Mouse (Mus musculus) intestine, embryonic 15.5 days (tissue): ENCODE results near the gene Gab1. TPM values are rescaled to one million over a fixed set of nuclear protein-coding genes. Genes with fewer than 3 reads are reported as not detected.

Source experiments
- ATAC-seq: fragments of 200-750 bp; cut with Nextera tagmentation; 2 replicates; pipeline ENCODE4 v1.8.0; 2017; ENCODE audit warnings: moderate TSS enrichment, moderate library complexity
- H3K27ac ChIP-seq: fragments of 300-500 bp; sonication (generic); 2 replicates; pipeline ENCODE4 v1.5.1; 2015; ENCODE audit warnings: mild to moderate bottlenecking, inconsistent platforms
- H3K27me3 ChIP-seq: fragments of 300-500 bp; sonication (generic); replicated peaks from 2 replicates; pipeline ENCODE4 v1.6.1; 2015; ENCODE audit warnings: inconsistent platforms
- H3K36me3 ChIP-seq: fragments of 300-500 bp; sonication (generic); 2 replicates; pipeline ENCODE4 v1.6.1; 2015; ENCODE audit warnings: inconsistent platforms
- H3K4me1 ChIP-seq: fragments of 300-500 bp; sonication (generic); replicated peaks from 2 replicates; pipeline ENCODE4 v1.6.1; 2015; ENCODE audit warnings: inconsistent platforms
- H3K4me2 ChIP-seq: fragments of 300-500 bp; sonication (generic); replicated peaks from 2 replicates; pipeline ENCODE4 v1.6.1; 2015; ENCODE audit warnings: mild to moderate bottlenecking, inconsistent platforms
- H3K4me3 ChIP-seq: fragments of 300-500 bp; sonication (generic); replicated peaks from 2 replicates; pipeline ENCODE4 v1.5.1; 2015; ENCODE audit warnings: inconsistent platforms
- H3K9ac ChIP-seq: fragments of 300-500 bp; sonication (generic); 2 replicates; pipeline ENCODE4 v1.6.1; 2015; ENCODE audit warnings: inconsistent platforms
- H3K9me3 ChIP-seq: fragments of 300-500 bp; sonication (generic); 2 replicates; pipeline ENCODE4 v1.6.1; 2016; ENCODE audit warnings: inconsistent platforms
- WGBS: fragments of 180-500 bp; shearing (Covaris S2); methylation state at CpG from one replicate; pipeline ENCODE4 v1.1.7; 2015; 5-methylcytosine and 5-hydroxymethylcytosine counted together
- polyA plus RNA-seq: library from polyadenylated mRNA; unstranded; fragments of >200 nt; fragmentation: Nextera tagmentation; extraction: Ambion mirVana; gene quantifications from 2 replicates; pipeline ENCODE4 v1.2.1, GENCODE M21; 2015

Gab1 gene
- polyA plus RNA-seq, 1 experiment from 2014 or later, result 14.3 TPM

- H3K4me2 ChIP-seq, result no peak overlapping the region
- H3K36me3 ChIP-seq, result no peaks in the 10 kb centered on the region
- H3K27ac ChIP-seq, result no peak overlapping the region
- H3K4me1 ChIP-seq, result peaks cover 21% of the 10 kb centered on the region
- 88% methylated on average over 5 of the region's 5 CpGs for WGBS
- no peak overlapping the region for H3K4me3 ChIP-seq
- no peak overlapping the region for H3K9ac ChIP-seq
- no peaks in the 10 kb centered on the region for H3K9me3 ChIP-seq
- ATAC-seq, result no peak
- no peaks in the 10 kb centered on the region for H3K27me3 ChIP-seq
These were observed 48.3 kb downstream of the Gab1 start for GRCm38 (mm10) chr8:80831876-80832524.

GRCm38 (mm10) chr8:80830724-80831566 lies 49.4 kb downstream of the Gab1 start:
- Histone ChIP-seq H3K4me1 (peaks cover 21% of the 10 kb centered on the region), H3K4me2 (no peak overlapping the region), H3K27ac (peak overlapping the region; percentile 54), H3K27me3 (no peaks in the 10 kb centered on the region), H3K9me3 (no peaks in the 10 kb centered on the region), H3K4me3 (no peak overlapping the region), H3K9ac (no peak overlapping the region), H3K36me3 (no peaks in the 10 kb centered on the region)
- peak; percentile 70 for ATAC-seq
- WGBS, result 43% methylated on average over 11 of the region's 11 CpGs

GRCm38 (mm10) chr8:80830141-80830540 lies 50.2 kb downstream of the Gab1 start:
- Histone ChIP-seq H3K27me3 (no peaks in the 10 kb centered on the region), H3K4me2 (no peak overlapping the region), H3K9me3 (no peaks in the 10 kb centered on the region), H3K9ac (no peak overlapping the region), H3K36me3 (no peaks in the 10 kb centered on the region), H3K4me1 (peaks cover 23% of the 10 kb centered on the region), H3K27ac (0 out of 2 replicates have a peak overlapping the region, but pooled peaks have one; percentile 54), H3K4me3 (no peak overlapping the region)
- 55% methylated on average over 7 of the region's 7 CpGs for WGBS
- ATAC-seq, result no peak

GRCm38 (mm10) chr8:80826996-80827395 lies 53.3 kb downstream of the Gab1 start:
- no peaks in the 10 kb centered on the region for H3K9me3 ChIP-seq
- H3K36me3 ChIP-seq, result no peaks in the 10 kb centered on the region
- H3K4me3 ChIP-seq, result no peak overlapping the region
- H3K27ac ChIP-seq, result no peak overlapping the region
- H3K9ac ChIP-seq, result no peak overlapping the region
- H3K4me1 ChIP-seq, result peaks cover 32% of the 10 kb centered on the region
- ATAC-seq, result no peak
- no peaks in the 10 kb centered on the region for H3K27me3 ChIP-seq
- WGBS, result 86% methylated on average over 7 of the region's 7 CpGs
- H3K4me2 ChIP-seq, result no peak overlapping the region

GRCm38 (mm10) chr8:80825136-80825535 lies 55.2 kb downstream of the Gab1 start:
- Histone ChIP-seq H3K27ac (no peak overlapping the region), H3K27me3 (no peaks in the 10 kb centered on the region), H3K9ac (no peak overlapping the region), H3K4me1 (peaks cover 27% of the 10 kb centered on the region), H3K4me3 (no peak overlapping the region), H3K36me3 (no peaks in the 10 kb centered on the region), H3K4me2 (no peak overlapping the region), H3K9me3 (no peaks in the 10 kb centered on the region)
- ATAC-seq, result peak; percentile 20; the same call in 1 of the 2 replicates
- WGBS, result 66% methylated on average over 4 of the region's 4 CpGs

- no peak for ATAC-seq
- Histone ChIP-seq H3K27ac (no peak overlapping the region), H3K27me3 (no peaks in the 10 kb centered on the region), H3K4me2 (no peak overlapping the region), H3K4me3 (no peak overlapping the region), H3K9me3 (no peaks in the 10 kb centered on the region), H3K36me3 (no peaks in the 10 kb centered on the region), H3K4me1 (peaks cover 29% of the 10 kb centered on the region), H3K9ac (no peak overlapping the region)
- WGBS, result 42% methylated on average over 5 of the region's 5 CpGs
These were observed 55.9 kb downstream of the Gab1 start for GRCm38 (mm10) chr8:80824426-80824825.

GRCm38 (mm10) chr8:80823250-80823649 lies 57.1 kb downstream of the Gab1 start:
- no peak overlapping the region for H3K27ac ChIP-seq
- no peak overlapping the region for H3K4me2 ChIP-seq
- no peaks in the 10 kb centered on the region for H3K27me3 ChIP-seq
- no peaks in the 10 kb centered on the region for H3K9me3 ChIP-seq
- ATAC-seq, result no peak
- peaks cover 35% of the 10 kb centered on the region for H3K4me1 ChIP-seq
- H3K4me3 ChIP-seq, result no peak overlapping the region
- 81% methylated on average over 5 of the region's 5 CpGs for WGBS
- H3K9ac ChIP-seq, result no peak overlapping the region
- H3K36me3 ChIP-seq, result no peaks in the 10 kb centered on the region

GRCm38 (mm10) chr8:80821367-80822225 lies 58.7 kb downstream of the Gab1 start:
- ATAC-seq, result peak; percentile 73
- Histone ChIP-seq H3K4me2 (peak overlapping the region; percentile 30; the same call in 1 of the 2 replicates), H3K27me3 (no peaks in the 10 kb centered on the region), H3K27ac (peak overlapping the region; percentile 61), H3K9me3 (no peaks in the 10 kb centered on the region), H3K36me3 (no peaks in the 10 kb centered on the region), H3K4me1 (peaks cover 34% of the 10 kb centered on the region), H3K4me3 (no peak overlapping the region), H3K9ac (no peak overlapping the region)
- 42% methylated on average over 12 of the region's 12 CpGs for WGBS

- ATAC-seq, result peak; percentile 79
These were observed 61.3 kb downstream of the Gab1 start for GRCm38 (mm10) chr8:80818978-80819377.

GRCm38 (mm10) chr8:80817065-80817464 lies 63.3 kb downstream of the Gab1 start:
- no peak overlapping the region for H3K27ac ChIP-seq
- H3K9ac ChIP-seq, result no peak overlapping the region
- no peaks in the 10 kb centered on the region for H3K9me3 ChIP-seq
- H3K4me1 ChIP-seq, result peaks cover 36% of the 10 kb centered on the region
- no peak overlapping the region for H3K4me3 ChIP-seq
- H3K36me3 ChIP-seq, result no peaks in the 10 kb centered on the region
- no peak for ATAC-seq
- 84% methylated on average over 2 of the region's 2 CpGs for WGBS
- H3K27me3 ChIP-seq, result no peaks in the 10 kb centered on the region
- H3K4me2 ChIP-seq, result no peak overlapping the region

More at GRCm38 (mm10) chr8:80818978-80819377, 61.3 kb downstream of the Gab1 start:
- Histone ChIP-seq H3K36me3 (no peaks in the 10 kb centered on the region), H3K9me3 (no peaks in the 10 kb centered on the region), H3K4me3 (no peak overlapping the region), H3K4me1 (peaks cover 36% of the 10 kb centered on the region), H3K27ac (peak overlapping the region; percentile 65), H3K9ac (no peak overlapping the region), H3K27me3 (no peaks in the 10 kb centered on the region), H3K4me2 (peak overlapping the region; percentile 23; the same call in 1 of the 2 replicates)
- 58% methylated on average over 6 of the region's 6 CpGs for WGBS

- Histone ChIP-seq H3K27me3 (no peaks in the 10 kb centered on the region), H3K36me3 (no peaks in the 10 kb centered on the region), H3K4me2 (no peak overlapping the region), H3K4me3 (no peak overlapping the region), H3K4me1 (peaks cover 35% of the 10 kb centered on the region), H3K27ac (no peak overlapping the region), H3K9me3 (no peaks in the 10 kb centered on the region), H3K9ac (no peak overlapping the region)
- ATAC-seq, result no peak
- WGBS, result 45% methylated on average over 6 of the region's 6 CpGs
These were observed 65.1 kb downstream of the Gab1 start for GRCm38 (mm10) chr8:80815179-80815578.
